Mouse (Mus musculus) fat pad, adult 2 months (tissue): ENCODE data around the gene Ackr4.

Experiments used
- DNase-seq: peaks from one replicate; pipeline ENCODE4 v3.0.0-alpha.2; 2011; ENCODE audit warnings: low read depth, low spot score; ENCODE audit errors: extremely low read depth

Ackr4 gene

DNA sequence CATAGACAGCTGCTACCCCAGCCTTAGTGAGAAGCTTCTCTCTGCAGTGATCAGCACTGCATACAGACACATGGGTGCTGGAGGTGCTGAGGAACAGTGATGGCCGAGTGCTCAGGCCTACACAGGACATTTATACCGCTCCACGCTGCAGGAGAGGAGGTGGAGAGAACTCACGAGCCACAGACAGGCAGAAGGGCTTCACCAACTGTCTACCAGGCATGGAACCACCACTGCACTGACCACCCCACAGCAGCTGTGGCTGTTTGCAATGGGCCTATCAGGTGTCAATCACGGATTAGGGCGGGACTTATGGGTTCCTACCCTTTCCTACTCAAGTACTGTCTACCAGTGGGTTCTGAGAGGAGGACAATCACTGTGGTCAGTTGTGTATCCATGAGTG lies 75.7 kb downstream of the Ackr4 start:
- no peak for DNase-seq

DNA sequence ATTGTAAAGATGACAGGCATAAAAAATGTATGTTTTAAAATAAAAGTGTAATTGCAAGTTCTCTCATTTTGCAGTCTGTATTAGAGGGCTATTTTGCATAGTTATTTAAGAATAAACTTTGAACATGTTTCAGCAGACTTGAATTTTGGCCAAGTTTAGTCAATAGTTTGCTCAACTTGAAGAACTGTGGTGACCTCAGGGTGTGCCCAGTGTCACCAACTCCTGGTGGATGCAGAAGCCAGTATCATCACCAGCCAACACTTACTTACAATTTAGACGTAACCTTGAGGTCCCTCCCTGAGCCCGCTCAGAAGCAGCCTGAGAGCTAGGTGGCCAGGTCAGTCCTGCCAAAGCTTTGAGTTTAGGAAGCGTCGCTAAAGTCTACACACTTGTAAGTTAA lies 83.1 kb downstream of the Ackr4 start:
- DNase-seq, result no peak

DNA sequence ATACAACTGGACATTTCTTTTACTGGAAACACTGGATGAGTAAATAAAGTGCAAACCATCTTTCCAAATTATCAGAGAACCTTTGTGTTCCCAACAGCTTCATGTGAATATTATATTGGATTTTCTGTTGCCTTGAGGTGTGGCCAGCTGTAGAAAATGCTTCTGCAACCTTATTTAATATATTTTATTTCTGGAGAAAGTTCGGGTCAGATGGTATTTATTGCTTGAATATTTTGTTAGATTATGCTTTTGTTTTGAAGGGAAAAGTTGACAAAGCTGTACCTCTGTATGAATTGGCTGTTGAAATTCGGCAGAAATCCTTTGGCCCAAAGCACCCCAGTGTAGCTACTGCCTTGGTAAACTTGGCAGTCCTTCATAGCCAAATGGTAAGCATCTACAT lies 86.4 kb downstream of the Ackr4 start, which contains the start of gene Gm28305:
Gm28305 (plus strand) TSS at position 301 of the 400 bp plus-strand sequence.
- no peak for DNase-seq

DNA sequence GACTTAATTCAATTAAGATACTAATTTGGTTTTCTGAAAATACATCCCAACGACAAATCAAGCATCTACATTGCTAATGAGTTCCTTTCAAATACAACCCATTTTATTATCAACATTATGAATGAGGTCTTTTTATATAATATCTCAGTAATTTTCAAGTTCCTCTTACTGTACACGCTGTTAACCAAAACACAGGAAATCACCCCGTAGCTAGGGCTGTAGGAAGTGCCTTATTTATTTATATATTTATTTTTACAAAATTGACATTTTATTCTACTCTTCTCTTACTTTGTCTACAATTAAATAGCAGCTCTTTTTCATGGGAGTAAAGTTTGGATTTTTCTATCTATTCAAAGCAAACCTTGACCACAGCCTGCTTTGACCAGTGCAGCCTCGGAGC lies 87.0 kb downstream of the Ackr4 start:
- DNase-seq, result no peak

DNA sequence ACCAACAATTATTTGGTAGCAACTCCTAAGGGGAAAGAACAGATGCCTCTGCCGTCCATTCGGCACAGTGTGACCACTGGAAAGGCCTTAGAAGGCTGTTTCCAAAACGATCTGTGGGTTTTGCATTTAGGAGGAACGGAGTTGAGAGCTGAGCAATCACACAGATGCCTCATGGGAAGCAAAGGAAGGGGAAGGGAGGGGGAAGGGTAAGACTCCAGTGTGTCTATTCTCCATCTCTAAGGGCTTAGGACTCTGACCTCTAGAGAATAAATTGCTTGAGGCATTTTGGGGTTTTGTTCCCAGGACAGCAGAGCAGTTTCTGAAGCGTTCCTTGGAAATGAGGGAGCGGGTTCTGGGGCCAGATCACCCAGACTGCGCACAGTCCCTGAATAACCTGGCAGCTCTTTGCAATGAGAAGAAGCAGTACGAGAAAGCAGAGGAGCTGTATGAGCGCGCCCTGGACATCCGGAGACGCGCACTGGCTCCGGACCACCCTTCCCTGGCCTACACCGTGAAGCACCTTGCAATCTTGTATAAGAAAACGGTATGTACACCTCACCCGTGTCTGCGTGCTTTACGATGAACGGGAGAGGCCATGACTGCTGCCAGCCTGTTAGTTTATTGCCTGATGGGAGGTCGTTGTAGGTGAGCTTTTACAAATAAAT lies 87.6 kb downstream of the Ackr4 start:
- DNase-seq, result no peak

DNA sequence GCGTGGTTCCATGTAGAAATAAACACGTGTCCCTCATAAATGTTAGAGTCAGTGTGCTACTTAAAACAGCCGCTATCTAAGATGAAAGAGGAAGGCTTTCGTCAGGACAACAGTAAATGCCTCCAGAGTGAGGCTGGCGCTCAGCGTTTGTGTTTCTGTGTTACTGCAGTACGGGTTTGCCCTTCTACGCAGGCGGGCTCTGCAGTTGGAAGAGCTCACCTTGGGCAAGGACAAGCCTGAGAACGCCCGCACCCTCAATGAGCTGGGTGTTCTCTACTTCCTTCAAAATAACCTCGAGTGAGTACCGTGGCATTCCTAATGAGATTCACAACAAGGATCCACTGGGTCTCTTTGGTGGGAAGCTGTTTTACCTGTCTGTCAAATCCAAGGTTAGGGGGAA lies 88.5 kb downstream of the Ackr4 start:
- no peak for DNase-seq

DNA sequence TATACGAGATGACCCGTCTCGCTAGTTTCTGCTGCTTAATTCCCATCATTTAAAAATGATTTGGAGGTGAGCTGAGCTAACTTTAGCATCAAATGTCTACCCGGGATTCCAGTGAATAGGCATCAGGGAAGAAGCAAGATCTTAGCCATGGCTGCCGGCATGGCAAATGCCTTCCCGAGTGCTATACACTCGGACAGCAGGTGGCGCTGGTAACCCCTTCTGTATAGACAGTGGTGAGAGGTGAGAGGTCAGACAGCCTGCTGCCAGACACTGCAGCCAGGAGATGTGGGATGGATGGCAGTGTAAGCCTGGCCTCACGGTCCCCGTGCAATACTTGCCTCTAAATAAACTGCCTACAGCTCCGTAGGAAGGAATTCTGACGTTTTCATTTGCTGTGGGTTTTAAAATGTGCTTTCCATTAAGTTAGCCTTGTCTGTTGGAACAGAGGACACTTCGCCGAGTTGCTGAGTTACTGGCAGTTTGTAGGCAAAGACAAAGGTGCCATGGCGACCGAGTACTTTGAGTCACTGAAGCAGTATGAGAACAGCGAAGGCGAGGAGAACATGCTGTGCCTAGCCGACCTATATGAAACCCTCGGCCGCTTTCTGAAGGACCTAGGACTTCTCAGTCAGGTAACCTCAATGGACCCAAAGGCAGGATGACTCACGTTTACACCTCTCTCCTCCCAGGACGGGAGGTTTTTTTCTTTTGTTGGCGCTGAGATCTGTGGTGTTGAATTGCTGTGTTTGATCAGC lies 91.3 kb downstream of the Ackr4 start:
- DNase-seq, result no peak

DNA sequence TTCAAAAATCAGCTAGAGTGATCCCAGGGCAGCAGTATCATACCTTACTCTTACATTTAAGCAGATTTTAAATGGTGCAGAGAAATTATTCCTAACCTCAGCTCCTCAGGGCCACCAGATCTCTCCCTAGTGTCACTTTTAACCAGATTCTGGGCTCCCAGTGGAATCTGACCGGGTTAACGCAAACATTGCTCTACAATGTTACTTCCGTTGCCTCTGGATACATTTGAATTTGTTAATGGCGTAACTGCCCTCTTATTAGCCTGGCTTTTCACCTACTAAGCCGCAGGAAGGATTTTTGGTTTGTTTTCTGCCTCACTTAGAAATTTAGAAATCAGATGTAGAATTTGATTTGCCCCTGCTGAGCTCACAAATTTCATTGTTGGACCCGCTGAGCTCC lies 92.0 kb downstream of the Ackr4 start:
- DNase-seq, result no peak

DNA sequence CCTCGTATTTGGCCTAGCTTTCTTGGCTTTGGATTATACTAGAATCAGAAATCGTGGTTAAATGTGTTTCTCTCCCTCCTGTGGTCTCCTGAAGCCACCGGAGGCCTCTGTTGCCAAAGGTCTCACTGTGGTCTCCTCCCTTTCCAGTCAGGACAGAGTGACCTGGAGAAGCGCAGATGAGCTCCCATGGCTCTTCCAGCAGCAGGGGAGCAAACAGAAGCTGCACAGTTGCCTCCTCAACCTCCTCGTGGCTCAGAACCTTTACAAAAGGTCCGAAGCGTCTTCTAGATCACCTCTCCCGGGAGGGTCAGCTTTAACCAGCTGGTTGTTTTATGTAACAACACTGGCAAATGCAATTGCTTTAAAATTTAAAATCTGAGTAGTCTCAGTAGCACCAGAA lies 92.5 kb downstream of the Ackr4 start:
- DNase-seq, result no peak
